Mouse (Mus musculus): ENCODE measurements around the gene AU022252.
"Not testable (repeated sequence)": the region's sequence is repeated elsewhere in the genome, so short reads cannot be mapped to it uniquely, and the experiment has no call there.

The AU022252 gene

GRCm38 (mm10) chr4:119232410-119233255 is at the start of gene AU022252, which contains the start of gene P3h1:
Gene AU022252 (minus strand): TSS chr4:119232712.
Gene P3h1 (plus strand): TSS chr4:119232915.
- peak; percentile 100 for DNase-seq

DNA sequence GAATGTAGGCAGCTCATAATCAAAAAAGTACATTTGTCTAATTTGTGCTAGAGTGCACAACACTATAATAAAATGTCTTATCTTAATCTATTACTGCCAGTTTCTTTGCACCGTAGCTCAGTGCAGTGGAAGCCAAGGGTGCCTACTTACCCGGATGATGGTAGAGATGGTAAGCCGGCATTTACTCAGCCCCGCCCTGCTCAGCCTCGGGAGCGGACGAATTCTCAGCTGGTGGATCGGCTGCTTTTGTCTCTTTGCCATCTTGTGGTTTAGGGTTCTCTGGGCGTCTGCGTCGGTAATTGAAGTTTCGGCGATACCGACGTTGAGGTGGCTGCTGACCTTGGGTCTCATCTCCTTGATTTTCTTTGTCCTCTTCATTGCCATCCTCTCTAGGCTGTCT is 46.3 kb upstream of the AU022252 start:
- not testable (repeated sequence) for DNase-seq

DNA sequence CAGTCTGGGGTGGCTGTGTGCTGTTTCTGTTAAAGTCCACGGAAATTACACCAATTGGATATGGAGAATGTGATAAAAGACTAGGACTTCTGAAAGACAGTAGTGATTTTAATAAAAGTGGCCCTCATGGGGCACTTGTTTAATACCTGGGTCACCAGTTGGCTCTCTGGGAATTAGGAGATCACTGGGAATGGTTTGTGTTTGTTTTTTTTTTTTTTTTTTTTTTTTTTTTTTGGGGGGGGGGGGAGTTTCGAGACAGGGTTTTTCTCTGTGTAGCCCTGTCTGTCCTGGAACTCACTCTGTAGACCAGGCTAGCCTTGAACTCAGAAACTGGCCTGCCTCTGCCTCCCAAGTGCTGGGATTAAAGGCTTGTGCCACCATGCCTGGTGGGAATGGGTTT is 43.2 kb upstream of the AU022252 start:
- no peak for DNase-seq

DNA sequence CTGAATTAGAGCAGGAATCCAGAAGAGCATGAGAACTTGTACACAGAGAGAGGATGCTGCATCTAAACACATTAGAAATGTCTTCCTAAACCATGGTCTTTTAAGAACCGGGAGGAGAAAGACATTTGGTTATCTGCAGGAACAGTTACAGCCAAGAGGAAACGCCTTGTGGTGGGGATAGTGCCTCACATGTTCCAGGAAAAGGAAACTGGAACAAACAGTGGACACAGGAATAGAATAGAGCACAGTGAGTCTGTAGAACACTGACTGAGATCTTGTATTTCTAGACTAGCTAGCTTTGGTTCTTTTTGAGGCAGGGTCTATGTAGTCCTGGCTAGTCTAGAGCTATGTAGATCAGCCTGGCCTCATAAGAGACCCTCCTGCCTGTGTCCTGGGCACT is 42.7 kb upstream of the AU022252 start:
- DNase-seq = no peak

DNA sequence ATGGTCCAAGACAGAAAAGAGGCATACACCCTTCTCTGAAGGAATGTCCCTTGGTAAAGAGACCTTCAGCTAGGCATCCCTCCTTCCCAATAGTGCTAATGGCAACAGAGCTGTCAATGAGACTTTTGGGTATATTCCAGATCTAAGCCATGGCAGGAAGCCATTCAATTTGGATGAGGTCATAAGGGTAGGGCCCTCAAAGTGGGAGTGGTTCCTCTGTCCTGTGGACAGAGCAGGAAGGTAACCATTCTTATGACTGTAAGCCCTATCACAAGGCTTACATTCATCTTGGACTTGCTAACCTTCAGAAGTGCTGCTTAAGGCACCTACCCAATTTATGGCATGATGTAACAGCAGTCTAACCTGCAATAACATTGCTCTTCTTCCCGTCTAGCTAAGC is 42.1 kb upstream of the AU022252 start:
- no peak for DNase-seq

DNA sequence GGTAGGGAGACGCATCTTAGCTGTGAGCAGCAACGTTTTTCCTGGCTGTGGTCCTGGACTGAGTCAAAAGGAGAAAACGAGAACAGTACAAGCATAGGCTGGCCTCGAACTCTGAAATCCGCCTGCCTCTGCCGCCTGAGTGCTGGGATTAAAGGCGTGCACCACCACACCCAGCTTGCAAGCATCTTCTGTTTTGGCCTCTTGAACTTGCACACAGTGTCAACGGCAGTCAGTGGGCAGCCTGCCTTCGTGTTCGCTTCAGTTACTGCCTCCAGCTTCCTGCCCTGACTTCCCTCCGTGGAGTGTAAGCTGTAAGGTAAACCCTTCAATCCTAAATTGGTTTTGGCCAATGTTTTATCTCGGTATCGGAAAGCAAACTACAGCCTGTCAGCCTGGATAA is 34.1 kb upstream of the AU022252 start:
- no peak for DNase-seq

- DNase-seq = no peak
Observed at GRCm38 (mm10) chr4:119263459-119263858, 30.9 kb upstream of the AU022252 start.

DNA sequence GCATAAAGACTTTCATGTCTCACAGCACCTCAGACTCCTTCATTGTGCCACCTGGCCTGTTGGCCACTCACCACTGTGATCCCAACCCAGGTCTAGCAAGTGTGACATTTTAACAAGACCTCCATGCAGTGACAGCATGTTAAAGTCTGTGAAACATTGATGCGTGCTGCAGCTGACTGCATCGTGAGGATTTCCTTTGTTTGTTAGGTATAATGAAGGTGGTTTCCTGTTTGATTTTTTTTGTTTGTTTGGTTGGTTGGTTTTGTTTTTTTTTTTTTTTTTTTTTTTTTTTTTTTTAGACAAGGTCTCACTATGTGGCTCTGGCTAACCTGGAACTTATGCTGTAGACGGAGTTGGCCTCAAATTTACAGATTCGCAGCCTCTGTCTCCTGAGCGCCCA is 30.0 kb upstream of the AU022252 start:
- no peak for DNase-seq

- no peak for DNase-seq
Observed at GRCm38 (mm10) chr4:119261087-119261713, 28.7 kb upstream of the AU022252 start.

DNA sequence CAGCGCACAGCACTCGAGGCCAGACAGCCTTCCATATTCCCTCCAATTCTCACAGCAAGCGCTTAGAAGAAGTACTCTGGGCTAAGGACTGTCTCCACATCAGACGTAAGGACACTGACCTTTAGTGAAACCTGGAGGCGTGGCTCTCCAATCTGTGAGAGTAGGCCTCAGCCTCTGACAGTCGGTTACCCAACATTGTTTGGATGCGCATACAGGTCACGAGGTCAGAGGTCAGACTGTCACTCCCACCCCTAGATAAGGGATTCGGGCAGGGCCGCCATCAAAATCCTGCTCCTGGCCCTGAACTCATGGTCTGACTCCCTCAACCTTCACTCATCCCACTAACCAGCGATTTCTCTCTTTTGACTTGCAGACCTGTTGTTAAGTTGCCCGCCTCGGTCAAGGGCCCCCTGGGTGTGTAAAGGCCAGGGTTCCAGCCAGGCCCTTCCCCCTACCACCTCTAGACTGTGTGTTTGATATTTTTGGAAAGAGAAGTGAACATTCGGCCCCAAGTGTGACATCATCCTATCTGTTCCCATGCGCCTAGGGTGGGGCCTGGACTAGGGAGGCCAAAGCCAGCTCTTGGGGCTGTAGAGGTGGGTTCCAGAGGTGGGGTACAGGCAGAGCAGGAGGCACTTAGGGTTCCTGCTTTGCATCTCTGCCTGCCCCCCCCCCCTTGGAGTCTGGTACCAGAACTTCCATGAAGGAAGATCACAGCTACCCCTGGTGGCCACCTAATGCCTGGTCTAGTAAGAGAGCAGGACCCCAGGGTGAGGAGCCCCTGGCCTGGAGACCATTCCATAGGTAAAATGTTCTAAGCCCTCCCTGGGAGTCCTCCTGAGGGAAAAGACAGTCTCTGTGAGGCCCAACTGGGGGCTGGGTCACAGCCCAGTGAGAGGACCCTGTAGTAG is 27.1 kb upstream of the AU022252 start:
- DNase-seq = no peak

- DNase-seq = no peak
Observed at GRCm38 (mm10) chr4:119257083-119257482, 24.6 kb upstream of the AU022252 start.

DNA sequence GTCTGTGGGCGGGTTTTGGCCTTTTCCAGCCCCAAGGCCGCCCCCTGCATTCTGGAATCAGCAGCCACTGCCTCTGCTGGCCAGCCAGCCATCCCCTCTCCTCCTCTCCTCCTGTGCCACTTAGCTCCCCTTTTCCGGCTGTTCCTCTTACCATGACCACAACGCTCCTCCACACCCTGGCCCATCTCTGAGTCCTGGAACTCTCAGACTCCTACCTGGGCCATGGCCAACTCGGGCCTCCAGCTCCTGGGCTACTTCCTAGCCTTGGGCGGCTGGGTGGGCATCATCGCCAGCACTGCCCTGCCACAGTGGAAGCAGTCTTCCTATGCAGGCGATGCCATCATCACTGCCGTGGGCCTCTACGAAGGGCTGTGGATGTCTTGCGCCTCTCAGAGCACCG is 22.8 kb upstream of the AU022252 start, which contains the start of gene Cldn19:
TSS of gene Cldn19 (plus strand) at position 64 of the 400 bp plus-strand sequence.
- DNase-seq = no peak

- no peak for DNase-seq
Observed at GRCm38 (mm10) chr4:119254012-119254618, 21.6 kb upstream of the AU022252 start.

DNA sequence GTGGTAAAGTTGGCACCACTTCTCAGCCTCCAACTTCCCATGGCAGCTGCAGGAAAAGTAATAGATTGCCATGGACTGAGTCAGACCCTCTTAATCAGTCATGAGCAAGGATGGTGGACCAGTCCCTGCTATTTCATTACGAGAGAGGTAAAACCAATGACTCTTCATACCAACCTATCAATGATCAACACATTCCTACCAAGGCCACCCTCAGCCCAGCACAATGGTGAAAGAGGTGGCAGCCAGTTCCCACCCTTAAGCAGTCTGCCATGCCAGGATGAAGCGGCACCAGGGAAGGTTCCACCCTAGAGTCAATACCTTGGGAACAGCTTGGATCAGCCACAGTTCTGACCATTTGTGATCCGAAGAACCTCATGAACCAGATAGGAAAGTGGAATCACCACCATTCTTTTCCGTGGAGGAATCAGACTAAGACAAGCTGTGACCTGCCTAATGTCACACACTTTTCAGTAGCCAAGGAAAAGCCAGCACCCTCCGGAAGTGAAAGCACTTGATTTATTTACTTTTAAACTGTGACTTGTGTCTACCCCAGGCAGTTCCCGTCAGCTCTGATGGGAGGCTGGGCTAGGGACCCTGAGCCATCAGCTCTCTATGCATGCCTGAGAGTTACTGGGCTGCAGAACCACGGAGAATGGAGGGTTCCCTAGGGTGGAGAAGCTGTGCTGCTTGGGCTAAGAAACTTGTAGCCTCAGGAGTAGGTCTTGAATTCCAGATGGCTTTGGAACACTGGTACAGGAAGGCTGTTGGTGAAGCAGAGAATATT is 19.7 kb upstream of the AU022252 start:
- no peak for DNase-seq

- DNase-seq = no peak
Observed at GRCm38 (mm10) chr4:119248407-119248965, 16.0 kb upstream of the AU022252 start.

- peak; percentile 81 for DNase-seq
Observed at GRCm38 (mm10) chr4:119247462-119248235, 15.1 kb upstream of the AU022252 start.

- peak; percentile 35 for DNase-seq
Observed at GRCm38 (mm10) chr4:119246688-119247225, 14.2 kb upstream of the AU022252 start.

DNA sequence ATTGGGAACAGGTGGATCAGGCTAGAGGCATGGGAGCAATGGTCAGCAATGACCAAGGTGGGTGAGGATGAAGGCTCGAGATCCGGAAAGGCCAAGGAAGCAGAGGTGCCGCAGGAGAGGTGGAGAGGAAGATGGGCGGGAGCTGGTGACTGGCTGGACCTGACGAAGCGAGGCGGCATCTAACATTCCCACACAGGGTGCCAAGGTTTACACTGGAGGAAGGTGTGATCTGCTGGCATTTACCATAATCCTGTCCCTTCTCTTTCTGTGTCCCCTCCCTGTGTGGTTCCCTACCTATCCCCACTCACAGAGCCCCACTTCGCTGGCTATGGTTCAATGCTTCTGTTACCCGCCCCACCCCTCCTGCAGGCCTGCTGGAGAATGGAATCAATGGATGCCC is 13.4 kb upstream of the AU022252 start:
- DNase-seq = no peak

DNA sequence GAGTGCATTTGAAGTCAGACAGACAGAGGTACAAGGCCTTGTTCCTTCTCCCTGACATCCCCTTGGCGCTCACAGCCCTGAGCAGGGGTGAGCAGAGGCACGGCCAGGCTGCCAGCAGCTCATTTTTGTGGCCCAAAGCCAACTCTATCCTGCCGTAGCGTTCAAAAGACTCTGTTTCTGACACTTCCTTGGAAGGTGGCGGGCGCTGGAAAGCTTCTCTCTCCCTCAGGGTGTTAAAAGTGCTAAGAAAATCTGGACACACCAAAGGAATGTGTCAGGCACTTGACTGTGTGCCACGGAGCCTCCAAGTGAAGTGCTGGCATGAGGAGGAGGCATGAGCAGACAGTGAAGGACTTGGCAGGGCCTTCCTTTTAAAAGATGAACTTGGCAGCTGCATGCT is 13.0 kb upstream of the AU022252 start:
- no peak for DNase-seq

DNA sequence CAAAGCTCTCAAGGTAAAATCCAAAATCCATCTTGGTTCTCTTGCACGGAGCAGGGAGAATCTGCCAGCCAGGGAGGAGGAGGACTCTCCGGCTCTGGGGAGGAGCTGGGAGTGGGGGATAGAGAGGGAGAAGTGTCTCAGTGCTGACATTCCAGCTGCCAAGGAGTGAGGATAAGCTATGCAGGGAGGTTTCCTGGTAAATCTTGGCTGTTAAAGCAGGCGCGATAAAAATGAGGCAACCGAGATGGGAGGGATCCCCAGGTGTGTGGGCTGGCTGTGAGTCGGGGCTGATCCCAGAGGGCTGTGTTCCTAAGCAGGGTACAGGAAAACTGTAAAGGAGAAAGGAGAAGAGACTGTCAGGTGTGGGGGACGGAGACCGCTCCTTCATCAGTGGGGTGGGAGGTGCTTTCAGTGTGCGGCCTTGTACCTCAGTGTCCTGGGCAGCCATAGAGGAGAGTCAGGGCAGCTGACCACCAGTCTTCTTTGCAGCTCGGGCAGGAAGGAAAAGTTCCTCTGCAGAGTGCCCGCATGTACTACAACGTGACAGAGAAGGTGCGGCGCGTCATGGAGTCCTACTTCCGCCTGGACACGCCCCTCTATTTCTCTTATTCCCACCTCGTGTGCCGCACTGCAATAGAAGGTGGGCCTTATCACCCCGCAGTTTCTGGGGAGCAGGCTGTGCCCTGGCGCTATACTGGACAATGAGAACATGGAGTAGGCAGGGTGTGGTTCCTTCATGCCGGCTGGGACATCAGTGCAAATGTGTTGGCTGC is 12.1 kb upstream of the AU022252 start:
- DNase-seq = no peak

All from thymus, postnatal 25 days (tissue).